Mouse (Mus musculus): Measurements from ENCODE around the gene Pigu. TPM values are rescaled to one million over a fixed set of nuclear protein-coding genes. Genes with fewer than 3 reads are reported as not detected.

Pigu gene
- 53.4 and 60.4 TPM in 2 replicates for polyA plus RNA-seq (2015; fragmentation: Nextera tagmentation; extraction: Ambion mirVana)

- H3K9ac ChIP-seq (replicated peaks; ENCODE audit: low read depth, low read length): peak within 1 kb of the TSS; percentile 67
- peak; percentile 100 for ATAC-seq
- WGBS: under 1% methylated on average over 38 of the region's 38 CpGs
- no peaks in the 10 kb centered on the region for H3K9me3 ChIP-seq (ENCODE audit: control insufficient read depth, low read length)
- peak within 1 kb of the TSS; percentile 87 for H3K4me2 ChIP-seq (ENCODE audit: low read length)
- H3K27me3 ChIP-seq (replicated peaks; ENCODE audit: control insufficient read depth, insufficient read depth, low read length): peaks cover 3% of the 10 kb centered on the region; the same call in 1 of the 2 replicates
- H3K4me3 ChIP-seq (replicated peaks; ENCODE audit: low read length): peak within 1 kb of the TSS; percentile 70
- H3K4me1 ChIP-seq (replicated peaks; ENCODE audit: control insufficient read depth, insufficient read depth, low read length): peaks cover 15% of the 10 kb centered on the region
- H3K36me3 ChIP-seq (ENCODE audit: control insufficient read depth, insufficient read depth): no peaks in the 10 kb centered on the region
- peak within 1 kb of the TSS; percentile 74 for H3K27ac ChIP-seq (ENCODE audit: low read length)
Observed at GRCm38 (mm10) chr2:155356971-155357591, at the start of gene Pigu. Pigu (minus strand) TSS chr2:155357430.

DNA sequence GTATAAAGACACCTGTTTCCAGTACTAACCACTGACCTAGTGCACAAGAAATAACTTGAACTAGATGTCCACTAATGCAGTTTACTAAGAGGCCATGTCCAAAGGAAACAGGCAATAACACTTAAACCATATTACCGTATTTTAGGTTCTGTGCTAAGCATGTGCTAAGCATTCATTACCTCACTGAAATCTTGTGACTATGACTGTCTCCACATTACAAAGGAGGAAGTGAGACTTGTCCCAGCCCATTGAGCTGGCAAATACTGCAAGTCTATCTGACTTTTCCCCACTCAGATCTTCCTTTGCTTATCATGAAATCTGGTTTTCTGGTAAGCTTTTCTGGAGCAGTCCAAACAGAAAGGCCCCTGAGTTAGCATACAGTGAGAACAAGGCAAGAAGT lies 47.4 kb upstream of the Pigu start:
- no peaks in the 10 kb centered on the region for H3K27me3 ChIP-seq (replicated peaks; ENCODE audit: control insufficient read depth, insufficient read depth, low read length)
- H3K27ac ChIP-seq (ENCODE audit: low read length): no peak overlapping the region
- no peak overlapping the region for H3K4me3 ChIP-seq (replicated peaks; ENCODE audit: low read length)
- ATAC-seq: no peak
- H3K4me1 ChIP-seq (replicated peaks; ENCODE audit: control insufficient read depth, insufficient read depth, low read length): no peaks in the 10 kb centered on the region
- no peaks in the 10 kb centered on the region for H3K9me3 ChIP-seq (ENCODE audit: control insufficient read depth, low read length)
- peaks cover 39% of the 10 kb centered on the region for H3K36me3 ChIP-seq (ENCODE audit: control insufficient read depth, insufficient read depth)
- 97% methylated on average over 1 of the region's 1 CpGs for WGBS
- H3K4me2 ChIP-seq (ENCODE audit: low read length): no peak overlapping the region
- H3K9ac ChIP-seq (replicated peaks; ENCODE audit: low read depth, low read length): no peak overlapping the region

GRCm38 (mm10) chr2:155401926-155402325 lies 44.7 kb upstream of the Pigu start:
- 98% methylated on average over 4 of the region's 4 CpGs for WGBS
- Histone ChIP-seq H3K4me3 (replicated peaks; ENCODE audit: low read length) (no peak overlapping the region), H3K36me3 (ENCODE audit: control insufficient read depth, insufficient read depth) (peaks cover 33% of the 10 kb centered on the region), H3K9ac (replicated peaks; ENCODE audit: low read depth, low read length) (no peak overlapping the region), H3K27me3 (replicated peaks; ENCODE audit: control insufficient read depth, insufficient read depth, low read length) (no peaks in the 10 kb centered on the region), H3K4me1 (replicated peaks; ENCODE audit: control insufficient read depth, insufficient read depth, low read length) (no peaks in the 10 kb centered on the region), H3K27ac (ENCODE audit: low read length) (no peak overlapping the region), H3K9me3 (ENCODE audit: control insufficient read depth, low read length) (no peaks in the 10 kb centered on the region), H3K4me2 (ENCODE audit: low read length) (no peak overlapping the region)
- no peak for ATAC-seq

GRCm38 (mm10) chr2:155400276-155400675 lies 43.0 kb upstream of the Pigu start:
- H3K36me3 ChIP-seq (ENCODE audit: control insufficient read depth, insufficient read depth): peaks cover 26% of the 10 kb centered on the region

DNA sequence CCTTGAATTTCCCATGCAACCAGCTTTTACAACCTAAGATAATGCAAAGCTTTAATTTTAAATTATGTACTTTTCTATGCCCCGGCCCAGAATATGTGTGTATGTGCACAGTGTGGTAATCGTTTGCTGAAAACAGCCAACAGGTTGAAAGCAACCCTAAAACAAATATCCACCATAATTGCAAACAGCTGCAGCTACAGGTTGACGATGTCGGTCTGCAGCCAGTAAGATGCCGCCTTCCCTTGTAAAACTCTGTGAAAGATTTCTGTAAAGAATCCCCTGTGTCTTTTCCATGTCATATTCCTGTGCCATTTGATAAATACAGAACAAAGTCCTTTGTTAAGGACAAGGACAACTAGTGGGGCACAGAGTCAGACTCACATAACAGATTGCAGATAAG lies 37.4 kb upstream of the Pigu start:
- Histone ChIP-seq H3K27ac (ENCODE audit: low read length) (no peak overlapping the region), H3K9me3 (ENCODE audit: control insufficient read depth, low read length) (no peaks in the 10 kb centered on the region), H3K4me3 (replicated peaks; ENCODE audit: low read length) (no peak overlapping the region), H3K4me1 (replicated peaks; ENCODE audit: control insufficient read depth, insufficient read depth, low read length) (no peaks in the 10 kb centered on the region), H3K27me3 (replicated peaks; ENCODE audit: control insufficient read depth, insufficient read depth, low read length) (no peaks in the 10 kb centered on the region), H3K9ac (replicated peaks; ENCODE audit: low read depth, low read length) (no peak overlapping the region), H3K4me2 (ENCODE audit: low read length) (no peak overlapping the region), H3K36me3 (ENCODE audit: control insufficient read depth, insufficient read depth) (peaks cover 31% of the 10 kb centered on the region)
- 87% methylated on average over 5 of the region's 5 CpGs for WGBS
- no peak for ATAC-seq

More at GRCm38 (mm10) chr2:155400276-155400675, 43.0 kb upstream of the Pigu start:
- Histone ChIP-seq H3K4me3 (replicated peaks; ENCODE audit: low read length) (no peak overlapping the region), H3K9ac (replicated peaks; ENCODE audit: low read depth, low read length) (no peak overlapping the region), H3K4me2 (ENCODE audit: low read length) (no peak overlapping the region), H3K9me3 (ENCODE audit: control insufficient read depth, low read length) (no peaks in the 10 kb centered on the region), H3K27ac (ENCODE audit: low read length) (no peak overlapping the region), H3K4me1 (replicated peaks; ENCODE audit: control insufficient read depth, insufficient read depth, low read length) (no peaks in the 10 kb centered on the region), H3K27me3 (replicated peaks; ENCODE audit: control insufficient read depth, insufficient read depth, low read length) (no peaks in the 10 kb centered on the region)
- no peak for ATAC-seq

GRCm38 (mm10) chr2:155388573-155388972 lies 31.3 kb upstream of the Pigu start:
- Histone ChIP-seq H3K4me2 (ENCODE audit: low read length) (no peak overlapping the region), H3K9ac (replicated peaks; ENCODE audit: low read depth, low read length) (no peak overlapping the region), H3K4me3 (replicated peaks; ENCODE audit: low read length) (no peak overlapping the region), H3K36me3 (ENCODE audit: control insufficient read depth, insufficient read depth) (peaks cover 24% of the 10 kb centered on the region), H3K9me3 (ENCODE audit: control insufficient read depth, low read length) (no peaks in the 10 kb centered on the region), H3K4me1 (replicated peaks; ENCODE audit: control insufficient read depth, insufficient read depth, low read length) (peaks cover 32% of the 10 kb centered on the region), H3K27me3 (replicated peaks; ENCODE audit: control insufficient read depth, insufficient read depth, low read length) (no peaks in the 10 kb centered on the region), H3K27ac (ENCODE audit: low read length) (no peak overlapping the region)
- no peak for ATAC-seq
- 93% methylated on average over 2 of the region's 2 CpGs for WGBS

DNA sequence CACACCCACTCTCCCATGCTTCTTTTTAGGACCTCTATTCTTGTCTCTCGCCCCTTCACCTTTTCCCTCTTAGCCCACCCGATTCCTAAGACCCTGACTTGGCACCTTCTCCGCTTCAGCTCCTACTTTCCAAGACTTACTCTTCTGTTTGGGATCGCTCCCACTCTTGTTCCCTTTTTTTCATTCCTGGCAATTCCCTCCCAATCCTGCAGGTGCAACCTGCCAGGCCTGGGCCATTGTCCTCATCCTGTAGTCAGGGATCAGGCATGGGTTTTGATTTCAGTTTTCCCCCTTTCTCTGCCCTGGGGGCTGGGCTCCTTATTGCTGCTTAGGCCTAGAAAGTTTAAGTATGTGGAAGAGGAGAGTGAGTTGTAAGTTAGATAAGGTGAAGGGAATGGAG lies 29.8 kb upstream of the Pigu start:
- H3K9ac ChIP-seq (replicated peaks; ENCODE audit: low read depth, low read length): no peak overlapping the region
- peaks cover 24% of the 10 kb centered on the region for H3K36me3 ChIP-seq (ENCODE audit: control insufficient read depth, insufficient read depth)
- 56% methylated on average over 4 of the region's 4 CpGs for WGBS
- H3K9me3 ChIP-seq (ENCODE audit: control insufficient read depth, low read length): no peaks in the 10 kb centered on the region
- no peak overlapping the region for H3K4me2 ChIP-seq (ENCODE audit: low read length)
- H3K27ac ChIP-seq (ENCODE audit: low read length): no peak overlapping the region
- no peak overlapping the region for H3K4me3 ChIP-seq (replicated peaks; ENCODE audit: low read length)
- H3K27me3 ChIP-seq (replicated peaks; ENCODE audit: control insufficient read depth, insufficient read depth, low read length): no peaks in the 10 kb centered on the region
- no peak for ATAC-seq
- H3K4me1 ChIP-seq (replicated peaks; ENCODE audit: control insufficient read depth, insufficient read depth, low read length): peaks cover 45% of the 10 kb centered on the region

DNA sequence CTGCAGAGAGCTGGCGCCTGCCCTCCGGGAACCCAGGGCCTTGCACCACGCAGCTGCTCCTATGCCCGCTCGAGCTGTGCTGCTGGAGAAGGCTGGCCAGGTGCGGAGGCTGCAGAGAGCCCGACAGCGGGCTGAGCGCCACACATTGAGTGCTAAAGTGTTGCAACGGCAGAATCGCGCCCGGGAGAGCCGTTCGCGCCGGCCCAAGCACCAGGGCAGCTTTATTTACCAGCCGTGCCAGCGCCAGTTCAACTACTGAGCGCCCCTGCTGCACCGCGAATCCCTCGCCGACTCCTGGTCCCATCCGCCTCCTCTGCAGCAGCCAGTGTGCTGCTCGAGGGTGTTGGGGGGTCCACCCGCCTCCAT lies 29.3 kb upstream of the Pigu start:
- no peak for ATAC-seq
- Histone ChIP-seq H3K9ac (replicated peaks; ENCODE audit: low read depth, low read length) (peak overlapping the region; percentile 39; the same call in 1 of the 2 replicates), H3K9me3 (ENCODE audit: control insufficient read depth, low read length) (no peaks in the 10 kb centered on the region), H3K4me3 (replicated peaks; ENCODE audit: low read length) (no peak overlapping the region), H3K27me3 (replicated peaks; ENCODE audit: control insufficient read depth, insufficient read depth, low read length) (no peaks in the 10 kb centered on the region), H3K4me2 (ENCODE audit: low read length) (peak overlapping the region; percentile 11; the same call in 1 of the 2 replicates), H3K36me3 (ENCODE audit: control insufficient read depth, insufficient read depth) (peaks cover 23% of the 10 kb centered on the region), H3K4me1 (replicated peaks; ENCODE audit: control insufficient read depth, insufficient read depth, low read length) (peaks cover 45% of the 10 kb centered on the region), H3K27ac (ENCODE audit: low read length) (no peak overlapping the region)
- WGBS: 12% methylated on average over 27 of the region's 27 CpGs

- Histone ChIP-seq H3K9me3 (ENCODE audit: control insufficient read depth, low read length) (no peaks in the 10 kb centered on the region), H3K27ac (ENCODE audit: low read length) (no peak overlapping the region), H3K4me3 (replicated peaks; ENCODE audit: low read length) (no peak overlapping the region), H3K36me3 (ENCODE audit: control insufficient read depth, insufficient read depth) (peaks cover 18% of the 10 kb centered on the region), H3K4me1 (replicated peaks; ENCODE audit: control insufficient read depth, insufficient read depth, low read length) (peaks cover 46% of the 10 kb centered on the region), H3K27me3 (replicated peaks; ENCODE audit: control insufficient read depth, insufficient read depth, low read length) (no peaks in the 10 kb centered on the region), H3K4me2 (ENCODE audit: low read length) (peak overlapping the region; percentile 18; the same call in 1 of the 2 replicates), H3K9ac (replicated peaks; ENCODE audit: low read depth, low read length) (peak overlapping the region; percentile 39; the same call in 1 of the 2 replicates)
- WGBS: 39% methylated on average over 18 of the region's 18 CpGs
- no peak for ATAC-seq
Observed at GRCm38 (mm10) chr2:155385731-155386533, 28.7 kb upstream of the Pigu start.

All from forebrain, embryonic 16.5 days (tissue).